Mouse (Mus musculus): Measurements from ENCODE around the gene Vax1.

GRCm38 (mm10) chr19:59128531-59129204, 41.2 kb downstream of the Vax1 start:
- TF ChIP-seq CTCF (IDR thresholded peaks at IDR 0.05) (no peak), EP300 (IDR thresholded peaks at IDR 0.05; ENCODE audit: insufficient read depth, low read depth, low read length) (no peak), POLR2A (IDR thresholded peaks at IDR 0.05; ENCODE audit: insufficient read depth, low read depth, low read length) (no peak)
